Mouse (Mus musculus) neural tube, embryonic 13.5 days (tissue): ENCODE data around the gene Inpp5a. TPM values are rescaled to one million over a fixed set of nuclear protein-coding genes. Genes with fewer than 3 reads are reported as not detected.
"Not testable (repeated sequence)": the region's sequence is repeated elsewhere in the genome, so short reads cannot be mapped to it uniquely, and the experiment has no call there.

Experiments used
- ATAC-seq: fragments of 200-750 bp; cut with Nextera tagmentation; 2 replicates; pipeline ENCODE4 v1.8.0; 2017; ENCODE audit warnings: low read depth, mild to moderate bottlenecking, moderate TSS enrichment, moderate library complexity
- H3K27ac ChIP-seq: fragments of 300-500 bp; sonication (generic); replicated peaks from 2 replicates; pipeline ENCODE4 v1.5.1; 2015; ENCODE audit warnings: moderate library complexity, mild to moderate bottlenecking, inconsistent platforms
- H3K27me3 ChIP-seq: fragments of 300-500 bp; sonication (generic); 2 replicates; pipeline ENCODE4 v1.6.1; 2015; ENCODE audit warnings: mild to moderate bottlenecking, inconsistent platforms
- H3K36me3 ChIP-seq: fragments of 300-500 bp; sonication (generic); 2 replicates; pipeline ENCODE4 v1.6.1; 2015; ENCODE audit warnings: mild to moderate bottlenecking, inconsistent platforms
- H3K4me1 ChIP-seq: fragments of 300-500 bp; sonication (generic); replicated peaks from 2 replicates; pipeline ENCODE4 v1.6.1; 2015; ENCODE audit warnings: inconsistent platforms
- H3K4me2 ChIP-seq: fragments of 300-500 bp; sonication (generic); 2 replicates; pipeline ENCODE4 v1.6.1; 2015; ENCODE audit warnings: inconsistent platforms, mild to moderate bottlenecking, moderate library complexity
- H3K4me3 ChIP-seq: fragments of 300-500 bp; sonication (generic); 2 replicates; pipeline ENCODE4 v1.5.1; 2015; ENCODE audit warnings: mild to moderate bottlenecking, inconsistent platforms
- H3K9ac ChIP-seq: fragments of 300-500 bp; sonication (generic); 2 replicates; pipeline ENCODE4 v1.6.1; 2015; ENCODE audit warnings: moderate library complexity, mild to moderate bottlenecking, inconsistent platforms
- H3K9me3 ChIP-seq: fragments of 300-500 bp; sonication (generic); 2 replicates; pipeline ENCODE4 v1.6.1; 2016; ENCODE audit warnings: inconsistent platforms
- WGBS: fragments of 180-500 bp; shearing (Covaris S2); methylation state at CpG from one replicate; pipeline ENCODE4 v1.1.7; 2015; 5-methylcytosine and 5-hydroxymethylcytosine counted together
- polyA plus RNA-seq: library from polyadenylated mRNA; unstranded; fragments of >200 nt; fragmentation: Nextera tagmentation; extraction: Ambion mirVana; gene quantifications from 2 replicates; pipeline ENCODE4 v1.2.1, GENCODE M21; 2015

Gene Inpp5a
- polyA plus RNA-seq, 1 experiment from 2014 or later: 17.6 TPM

- WGBS: 58% methylated on average over 8 of the region's 8 CpGs
- Histone ChIP-seq H3K9me3 (no peaks in the 10 kb centered on the region), H3K4me1 (peaks cover 19% of the 10 kb centered on the region), H3K27ac (no peak overlapping the region), H3K4me2 (no peak overlapping the region), H3K27me3 (no peaks in the 10 kb centered on the region), H3K9ac (no peak overlapping the region), H3K36me3 (no peaks in the 10 kb centered on the region), H3K4me3 (no peak overlapping the region)
- ATAC-seq: no peak
Measured at GRCm38 (mm10) chr7:139412223-139412950, 23.5 kb downstream of the Inpp5a start.

DNA sequence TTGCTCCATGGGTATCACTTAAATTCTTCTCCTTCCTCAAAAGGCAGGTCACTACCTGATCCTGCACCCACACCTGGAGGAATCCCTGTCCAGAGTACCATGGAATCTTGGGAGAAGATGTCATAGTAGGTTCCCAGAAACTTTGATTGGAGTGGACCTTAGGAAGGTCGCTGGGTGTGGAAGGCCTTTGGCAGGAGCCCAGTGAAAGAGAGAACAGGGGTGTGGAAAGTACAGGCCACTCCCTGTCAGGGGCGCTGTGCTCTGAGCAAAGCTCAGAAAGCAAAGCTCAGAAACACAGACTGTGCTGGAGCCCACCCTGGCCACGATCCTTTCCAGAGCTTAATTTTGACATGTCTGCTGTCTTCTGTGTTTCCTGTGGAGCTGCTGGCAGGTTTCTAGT is 24.5 kb downstream of the Inpp5a start:
- Histone ChIP-seq H3K9me3 (no peaks in the 10 kb centered on the region), H3K27ac (no peak overlapping the region), H3K4me3 (no peak overlapping the region), H3K4me2 (no peak overlapping the region), H3K9ac (no peak overlapping the region), H3K4me1 (peaks cover 19% of the 10 kb centered on the region), H3K36me3 (no peaks in the 10 kb centered on the region), H3K27me3 (no peaks in the 10 kb centered on the region)
- WGBS: 84% methylated on average over 3 of the region's 3 CpGs
- ATAC-seq: no peak

- Histone ChIP-seq H3K4me2 (no peak overlapping the region), H3K27ac (0 out of 2 replicates have a peak overlapping the region, but pooled peaks have one; percentile 7), H3K9ac (no peak overlapping the region), H3K9me3 (no peaks in the 10 kb centered on the region), H3K27me3 (no peaks in the 10 kb centered on the region), H3K36me3 (no peaks in the 10 kb centered on the region), H3K4me3 (no peak overlapping the region), H3K4me1 (peaks cover 19% of the 10 kb centered on the region)
- ATAC-seq: no peak
Measured at GRCm38 (mm10) chr7:139415616-139416225, 26.8 kb downstream of the Inpp5a start.

GRCm38 (mm10) chr7:139418371-139418770 is 29.5 kb downstream of the Inpp5a start:
- H3K27ac ChIP-seq: no peak overlapping the region
- H3K27me3 ChIP-seq: no peaks in the 10 kb centered on the region
- no peaks in the 10 kb centered on the region for H3K9me3 ChIP-seq
- peaks cover 11% of the 10 kb centered on the region; the same call in 1 of the 2 replicates for H3K4me1 ChIP-seq
- WGBS: 88% methylated on average over 1 of the region's 1 CpGs
- no peak overlapping the region for H3K9ac ChIP-seq
- no peak for ATAC-seq
- no peak overlapping the region for H3K4me3 ChIP-seq
- H3K4me2 ChIP-seq: no peak overlapping the region
- H3K36me3 ChIP-seq: no peaks in the 10 kb centered on the region

DNA sequence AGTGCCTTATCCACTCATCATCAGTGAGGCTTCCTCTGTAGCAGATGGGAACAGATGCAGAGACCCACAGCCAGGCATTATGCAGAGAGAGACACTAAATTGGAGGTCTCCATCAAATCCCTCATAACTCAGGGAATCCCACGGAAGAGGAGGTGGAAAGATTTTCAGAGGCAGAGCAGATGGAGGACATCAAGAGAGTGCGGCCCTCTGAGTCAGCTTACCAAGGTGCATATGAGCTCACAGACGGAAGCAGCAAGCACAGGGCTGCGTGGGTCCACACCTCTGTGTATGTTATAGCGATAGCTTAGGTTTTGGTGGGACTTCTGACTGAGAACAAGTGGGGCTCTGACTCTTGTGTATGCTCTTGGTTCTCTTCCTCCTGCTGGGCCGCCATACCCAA is 33.9 kb downstream of the Inpp5a start:
- no peak for ATAC-seq
- Histone ChIP-seq H3K9ac (no peak overlapping the region), H3K4me3 (no peak overlapping the region), H3K4me1 (no peaks in the 10 kb centered on the region), H3K36me3 (0 out of 2 replicates have a peak, but pooled peaks cover 5% of the 10 kb centered on the region), H3K4me2 (no peak overlapping the region), H3K27me3 (no peaks in the 10 kb centered on the region), H3K9me3 (no peaks in the 10 kb centered on the region), H3K27ac (no peak overlapping the region)
- 92% methylated on average over 6 of the region's 6 CpGs for WGBS

GRCm38 (mm10) chr7:139434095-139434830 is 45.4 kb downstream of the Inpp5a start:
- H3K9me3 ChIP-seq: peaks cover 4% of the 10 kb centered on the region; the same call in 1 of the 2 replicates
- WGBS: 80% methylated on average over 5 of the region's 5 CpGs
- no peaks in the 10 kb centered on the region for H3K36me3 ChIP-seq
- H3K27me3 ChIP-seq: no peaks in the 10 kb centered on the region
- H3K4me2 ChIP-seq: no peak overlapping the region
- no peak overlapping the region for H3K9ac ChIP-seq
- H3K4me1 ChIP-seq: peaks cover 23% of the 10 kb centered on the region
- ATAC-seq: no peak
- H3K27ac ChIP-seq: no peak overlapping the region
- H3K4me3 ChIP-seq: no peak overlapping the region

- peaks cover 23% of the 10 kb centered on the region for H3K4me1 ChIP-seq
- not testable (repeated sequence) for H3K9me3 ChIP-seq, H3K27me3 ChIP-seq, H3K9ac ChIP-seq, ATAC-seq, H3K27ac ChIP-seq, H3K4me2 ChIP-seq, H3K36me3 ChIP-seq, H3K4me3 ChIP-seq
- WGBS: 84% methylated on average over 2 of the region's 2 CpGs
Measured at GRCm38 (mm10) chr7:139434931-139435330, 46.0 kb downstream of the Inpp5a start.

DNA sequence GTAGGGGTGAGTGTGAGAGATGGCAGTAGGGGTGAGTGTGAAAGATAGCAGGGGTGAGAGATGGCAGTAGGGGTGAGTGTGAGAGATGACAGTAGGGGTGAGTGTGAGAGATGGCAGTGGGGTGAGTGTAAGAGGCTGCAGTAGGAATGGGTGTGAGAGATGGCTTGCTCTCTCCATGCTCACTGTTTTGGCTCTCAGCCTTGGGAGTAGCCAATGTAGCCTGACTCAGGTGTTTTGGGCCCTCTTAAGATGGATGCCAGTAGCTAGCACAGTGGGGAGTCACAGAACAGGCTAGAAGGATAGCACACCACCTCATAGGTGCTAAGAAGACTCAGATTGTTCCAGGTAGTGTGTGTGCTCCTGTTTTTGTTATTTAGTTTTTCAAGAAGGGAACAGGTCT is 46.8 kb downstream of the Inpp5a start:
- Histone ChIP-seq H3K4me3 (no peak overlapping the region), H3K9me3 (peaks cover 4% of the 10 kb centered on the region; the same call in 1 of the 2 replicates), H3K27me3 (no peaks in the 10 kb centered on the region), H3K36me3 (no peaks in the 10 kb centered on the region), H3K27ac (no peak overlapping the region), H3K4me2 (no peak overlapping the region), H3K9ac (no peak overlapping the region), H3K4me1 (peaks cover 28% of the 10 kb centered on the region)
- ATAC-seq: no peak

- H3K27ac ChIP-seq: no peak overlapping the region
- H3K9me3 ChIP-seq: no peaks in the 10 kb centered on the region
- H3K36me3 ChIP-seq: no peaks in the 10 kb centered on the region
- H3K4me2 ChIP-seq: no peak overlapping the region
- no peak overlapping the region for H3K4me3 ChIP-seq
- no peaks in the 10 kb centered on the region for H3K27me3 ChIP-seq
- 82% methylated on average over 7 of the region's 7 CpGs for WGBS
- H3K9ac ChIP-seq: no peak overlapping the region
- no peak for ATAC-seq
- peaks cover 40% of the 10 kb centered on the region for H3K4me1 ChIP-seq
Measured at GRCm38 (mm10) chr7:139436951-139437350, 48.0 kb downstream of the Inpp5a start.

- no peak overlapping the region for H3K27ac ChIP-seq
- no peaks in the 10 kb centered on the region for H3K36me3 ChIP-seq
- H3K9me3 ChIP-seq: no peaks in the 10 kb centered on the region
- ATAC-seq: no peak
- WGBS: 54% methylated on average over 5 of the region's 5 CpGs
- no peak overlapping the region for H3K4me3 ChIP-seq
- H3K4me1 ChIP-seq: peaks cover 45% of the 10 kb centered on the region
- no peak overlapping the region for H3K9ac ChIP-seq
- no peaks in the 10 kb centered on the region for H3K27me3 ChIP-seq
- H3K4me2 ChIP-seq: no peak overlapping the region
Measured at GRCm38 (mm10) chr7:139437471-139437870, 48.6 kb downstream of the Inpp5a start.

DNA sequence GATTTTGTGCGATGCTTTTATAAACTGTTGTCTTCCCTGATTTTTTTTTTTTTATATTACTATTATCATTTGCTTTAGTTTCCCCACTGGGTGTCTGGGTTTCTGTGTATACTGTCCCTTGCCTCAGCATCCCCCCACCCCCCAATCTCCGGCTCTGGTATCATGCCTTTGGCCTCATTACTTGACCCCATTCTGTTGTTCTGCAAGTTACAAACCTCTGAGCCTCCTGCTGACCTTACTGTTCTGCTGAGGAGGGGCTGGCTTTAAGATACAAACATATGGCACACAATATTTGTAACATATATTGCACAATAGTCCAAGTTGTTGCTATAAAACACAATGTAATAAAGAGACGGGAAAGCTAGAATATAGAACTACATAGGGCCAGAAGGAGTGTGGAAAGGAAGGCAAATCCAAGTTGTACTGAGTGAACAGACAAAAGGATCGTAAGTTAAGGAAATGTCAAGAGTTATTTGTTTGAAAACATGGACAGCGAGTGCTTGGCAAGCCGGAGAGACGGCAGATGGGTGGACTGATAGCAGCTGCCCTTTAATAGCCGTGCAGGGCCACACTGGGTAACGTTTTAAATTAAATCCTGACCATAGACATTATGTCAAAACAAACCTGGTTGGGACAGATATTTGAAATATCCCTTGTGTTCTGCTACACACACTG is 49.2 kb downstream of the Inpp5a start:
- Histone ChIP-seq H3K27ac (no peak overlapping the region; the same call in 1 of the 2 replicates), H3K36me3 (no peaks in the 10 kb centered on the region), H3K9ac (0 out of 2 replicates have a peak overlapping the region, but pooled peaks have one; percentile 3), H3K4me3 (no peak overlapping the region), H3K4me1 (peaks cover 46% of the 10 kb centered on the region), H3K27me3 (no peaks in the 10 kb centered on the region), H3K9me3 (no peaks in the 10 kb centered on the region), H3K4me2 (no peak overlapping the region)
- no peak for ATAC-seq
- WGBS: 27% methylated on average over 9 of the region's 9 CpGs

- no peak overlapping the region for H3K9ac ChIP-seq
- H3K4me1 ChIP-seq: peaks cover 46% of the 10 kb centered on the region
- H3K4me2 ChIP-seq: no peak overlapping the region
- no peaks in the 10 kb centered on the region for H3K9me3 ChIP-seq
- ATAC-seq: no peak
- no peaks in the 10 kb centered on the region for H3K36me3 ChIP-seq
- H3K27me3 ChIP-seq: no peaks in the 10 kb centered on the region
- no peak overlapping the region for H3K4me3 ChIP-seq
- 71% methylated on average over 4 of the region's 4 CpGs for WGBS
- H3K27ac ChIP-seq: no peak overlapping the region; the same call in 1 of the 2 replicates
Measured at GRCm38 (mm10) chr7:139438601-139438945, 49.7 kb downstream of the Inpp5a start.
